Mouse (Mus musculus) large intestine, adult 2 months (tissue): Measurements from ENCODE around the gene Pola2. TPM values are rescaled to one million over a fixed set of nuclear protein-coding genes. Genes with fewer than 3 reads are reported as not detected.
A peak's percentile ranks its signal among the peaks of the same experiment; 100 is the strongest.

Experiments
- DNase-seq: peaks from one replicate; pipeline ENCODE4 v3.0.0-alpha.2; 2012; ENCODE audit warnings: low read depth, low spot score
- WGBS: fragments of 180-500 bp; shearing (Covaris S2); methylation state at CpG from one replicate; pipeline ENCODE4 v1.1.7; 2018; 5-methylcytosine and 5-hydroxymethylcytosine counted together
- polyA plus RNA-seq: library from polyadenylated mRNA; depleted of rRNA; stranded (reverse); fragments of >200 nt; gene quantifications from 2 replicates; pipeline ENCODE4 v1.2.3, GENCODE M21; 2012

Pola2 gene
- polyA plus RNA-seq, 1 experiment, result 44.6 TPM

DNA sequence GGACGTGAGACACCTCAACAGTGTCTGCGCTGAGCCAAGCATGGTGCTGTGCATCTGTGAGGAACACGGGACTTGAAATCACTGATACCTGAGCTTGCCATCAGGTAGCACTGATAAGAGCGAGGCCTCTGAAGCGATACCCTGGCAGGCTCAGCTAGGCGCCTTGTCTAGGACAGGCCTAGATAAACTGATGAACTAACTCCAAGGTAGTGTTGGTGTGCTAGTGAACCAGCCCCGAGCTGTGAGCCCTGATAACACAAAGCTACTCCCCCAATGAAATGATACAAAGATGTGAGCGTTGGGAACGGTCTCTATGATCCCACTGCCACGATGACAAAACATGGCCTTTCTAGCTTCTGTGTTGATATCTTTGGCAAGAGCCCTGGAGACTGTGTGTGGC, 3.7 kb upstream of the Pola2 start:
- DNase-seq, result no peak
- 93% methylated on average over 10 of the region's 10 CpGs for WGBS

DNA sequence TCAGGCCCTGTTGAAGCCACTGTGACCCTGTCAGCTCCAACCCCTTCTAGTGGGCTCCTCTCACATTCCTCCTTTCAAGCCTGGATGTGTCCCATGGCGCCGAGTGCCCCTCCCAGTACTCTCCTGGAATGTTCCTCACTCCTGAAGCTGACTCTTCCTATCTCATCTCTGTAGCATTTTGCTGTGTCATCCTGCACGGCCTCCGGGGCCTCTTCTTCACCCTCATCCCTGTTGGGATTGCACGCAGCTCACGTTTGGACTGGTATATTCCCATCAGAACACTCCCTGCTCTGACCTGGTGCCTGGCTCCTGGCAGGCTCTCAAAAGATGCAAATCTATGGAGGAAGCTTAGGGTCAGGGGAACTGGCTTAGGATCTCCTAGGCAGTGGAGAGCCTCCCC, 2.8 kb upstream of the Pola2 start:
- DNase-seq, result no peak
- 76% methylated on average over 6 of the region's 6 CpGs for WGBS

DNA sequence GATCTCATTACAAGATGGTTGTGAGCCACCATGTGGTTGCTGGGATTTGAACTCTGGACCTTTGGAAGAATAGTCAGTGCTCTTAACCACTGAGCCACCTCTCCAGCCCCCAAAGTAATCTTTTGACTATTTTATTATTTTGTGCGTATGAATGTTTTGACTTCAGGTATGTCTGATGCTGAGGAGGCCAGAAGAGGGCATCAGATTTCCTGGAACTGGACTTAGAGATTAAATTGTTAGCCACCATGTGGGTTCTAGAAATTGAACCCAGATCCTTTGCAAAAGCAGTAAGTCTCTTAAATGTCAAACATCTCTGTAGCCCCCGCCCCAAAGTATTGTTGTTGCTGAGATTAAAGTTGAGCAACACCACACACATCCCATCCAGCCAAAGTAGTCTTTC, 1.9 kb upstream of the Pola2 start:
- 88% methylated on average over 2 of the region's 2 CpGs for WGBS
- no peak for DNase-seq

DNA sequence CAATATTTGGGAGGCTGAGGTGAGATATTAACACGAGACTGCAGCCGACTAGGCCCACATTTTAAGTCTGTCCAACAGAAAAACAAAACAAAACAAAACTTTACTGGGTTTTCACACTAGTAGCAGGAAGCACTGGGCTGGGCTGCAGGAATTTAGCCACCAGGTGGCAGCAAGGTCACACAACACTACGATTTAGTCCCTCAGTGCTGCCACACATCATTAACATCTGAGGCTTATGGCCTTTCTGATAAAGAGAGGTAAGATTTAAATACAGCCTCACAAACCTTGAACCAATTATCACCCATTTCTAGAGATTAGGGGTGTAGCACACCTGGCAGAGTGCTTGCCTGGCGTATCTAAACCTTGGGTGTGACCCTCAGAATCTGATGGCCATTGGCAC, 1.3 kb upstream of the Pola2 start:
- 11% methylated on average over 4 of the region's 4 CpGs for WGBS
- no peak for DNase-seq

DNA sequence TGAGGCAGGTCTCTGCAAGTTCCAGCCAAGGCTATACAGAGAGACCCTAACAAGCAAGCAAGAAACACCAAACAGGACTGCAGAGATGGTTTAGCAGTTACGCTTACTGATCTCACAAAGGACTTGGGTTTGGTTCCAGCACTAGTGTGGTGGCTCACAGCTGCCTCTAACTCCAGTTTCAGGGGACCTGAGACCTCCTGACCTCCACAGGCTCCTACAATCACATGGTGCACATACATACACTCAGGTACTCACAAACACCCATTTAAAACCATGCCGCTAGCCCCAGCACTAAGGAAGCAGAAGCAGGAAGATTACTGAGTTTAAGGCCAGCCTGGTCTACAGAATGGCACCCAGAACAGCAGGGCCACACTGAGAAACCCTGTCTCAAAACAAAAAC, 802 bp upstream of the Pola2 start:
- no peak for DNase-seq
- 94% methylated on average over 2 of the region's 2 CpGs for WGBS

DNA sequence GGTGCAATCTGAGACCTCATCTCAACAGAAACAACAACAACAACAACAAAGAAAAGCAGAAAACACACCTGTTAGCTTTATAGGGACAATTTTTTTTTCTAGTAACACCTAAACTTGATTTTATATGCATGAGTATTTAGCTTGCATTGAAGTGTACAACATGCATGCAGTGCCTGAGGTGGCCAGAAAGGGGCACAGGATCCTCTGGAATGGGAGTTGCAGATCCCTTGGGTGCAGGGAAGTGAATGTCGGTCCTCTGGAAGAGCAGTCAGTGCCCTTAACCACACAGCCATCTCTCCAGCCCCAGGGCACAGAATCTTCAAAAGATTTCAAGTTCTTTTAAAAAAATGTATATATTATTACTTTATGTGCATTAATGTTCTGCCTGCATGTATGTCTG, 1.4 kb downstream of the Pola2 start:
- no peak for DNase-seq
- WGBS, result 15% methylated on average over 1 of the region's 1 CpGs

DNA sequence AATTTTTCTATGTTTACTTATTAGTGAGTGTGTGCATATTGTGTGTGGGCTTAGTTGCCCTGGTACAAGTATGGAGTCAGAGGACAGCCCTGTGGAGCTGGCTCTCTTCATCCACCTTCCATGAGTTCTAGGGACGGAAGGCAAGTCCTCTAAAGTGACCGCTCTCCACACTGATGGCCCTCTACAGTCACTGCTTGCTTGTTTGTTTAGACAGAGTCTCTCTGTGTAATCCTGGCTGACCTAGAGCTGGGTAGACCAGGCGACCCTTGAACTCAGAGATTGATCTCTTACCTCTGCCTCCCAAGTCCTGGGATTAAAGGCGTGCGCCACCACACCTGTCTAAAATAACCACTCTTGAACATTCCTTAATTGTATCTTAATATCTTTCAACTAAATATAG, 6.6 kb downstream of the Pola2 start:
- DNase-seq, result no peak
- WGBS, result 84% methylated on average over 5 of the region's 5 CpGs

DNA sequence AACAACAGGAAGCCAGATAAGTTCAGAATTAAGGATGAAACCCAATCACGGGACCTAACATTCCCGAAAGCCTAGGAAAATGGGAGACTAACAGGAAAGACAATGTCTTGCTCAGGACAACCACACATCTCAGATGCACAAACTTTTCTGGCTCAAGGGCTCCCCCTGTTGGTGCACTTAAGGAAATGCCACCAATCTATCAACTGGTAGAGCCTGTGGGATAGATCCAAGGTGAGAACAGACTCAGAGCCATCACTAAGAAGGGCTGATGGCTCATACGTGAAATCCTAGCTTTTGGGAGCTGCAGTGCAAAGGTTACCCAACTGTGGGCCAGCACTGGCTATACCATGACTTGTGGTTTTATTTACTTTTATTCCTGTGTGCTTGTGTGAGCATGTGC, 7.3 kb downstream of the Pola2 start:
- WGBS, result 0% methylated on average over 3 of the region's 3 CpGs
- DNase-seq, result peak; percentile 86

DNA sequence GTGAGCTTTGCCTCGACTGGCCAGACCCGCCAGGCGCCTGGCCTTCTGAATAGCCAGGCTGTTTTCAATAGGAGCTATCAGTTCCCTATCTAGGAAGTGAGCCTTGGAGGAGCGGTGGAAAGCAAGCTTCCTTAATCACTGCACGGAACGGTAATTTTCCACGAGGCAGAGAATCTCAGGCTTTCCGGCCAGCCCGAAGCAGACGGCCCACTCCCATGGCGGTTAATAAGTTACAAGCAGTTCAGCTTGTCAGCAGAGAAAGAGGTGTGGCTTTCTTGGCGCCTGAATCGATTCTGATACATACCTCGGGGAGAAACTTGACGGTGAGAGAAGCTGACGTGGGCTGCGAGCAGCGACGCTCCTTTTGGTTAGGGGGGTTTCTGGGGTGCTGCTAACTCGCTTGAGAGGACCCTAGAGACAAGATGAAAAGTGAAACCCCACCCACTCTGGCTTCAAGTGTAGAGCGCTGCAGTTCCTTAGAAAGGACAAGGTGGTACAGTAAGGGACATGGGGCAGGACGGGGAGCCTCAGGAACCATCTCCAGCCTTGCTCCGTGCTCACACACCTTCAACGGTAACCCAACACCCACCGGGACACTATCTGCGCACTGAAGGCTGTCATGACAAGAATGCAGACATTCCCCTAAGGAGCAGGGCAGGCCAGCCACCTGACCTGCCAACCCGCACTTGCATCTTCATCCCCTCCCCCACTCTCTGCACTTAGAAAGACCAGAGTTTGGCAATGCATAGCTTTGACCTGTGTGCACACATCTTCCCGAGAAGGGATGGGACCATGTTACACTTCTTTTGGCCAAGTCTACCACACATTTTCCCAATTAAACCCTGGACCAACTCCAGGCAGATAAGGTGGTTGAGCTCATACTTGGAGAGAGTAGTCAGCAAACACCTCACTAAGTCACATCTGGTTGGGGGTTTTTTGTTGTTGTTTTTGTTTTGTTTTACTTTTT, 8.0 kb downstream of the Pola2 start:
- peak; percentile 92 for DNase-seq
- WGBS, result 31% methylated on average over 28 of the region's 28 CpGs

DNA sequence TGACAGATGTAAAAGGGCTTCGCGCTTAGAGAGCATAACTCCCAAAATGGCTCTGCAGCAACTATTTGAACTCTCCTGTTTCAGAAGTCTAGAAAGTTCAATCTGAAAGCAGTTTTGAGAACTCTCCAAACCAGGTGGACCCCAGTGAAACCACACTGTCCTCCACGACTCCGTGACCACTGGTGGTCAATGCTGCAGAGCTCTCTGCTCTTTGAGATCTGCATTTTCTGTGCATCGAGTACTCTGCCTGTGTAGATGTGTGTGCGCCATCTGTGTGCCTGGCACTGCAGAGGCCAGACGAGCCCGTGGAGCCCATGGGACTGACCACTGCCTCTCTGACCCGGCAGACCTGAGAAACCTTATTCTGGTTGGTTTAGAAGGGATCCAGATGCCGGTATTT, 9.1 kb downstream of the Pola2 start:
- DNase-seq, result no peak
- 70% methylated on average over 10 of the region's 10 CpGs for WGBS

DNA sequence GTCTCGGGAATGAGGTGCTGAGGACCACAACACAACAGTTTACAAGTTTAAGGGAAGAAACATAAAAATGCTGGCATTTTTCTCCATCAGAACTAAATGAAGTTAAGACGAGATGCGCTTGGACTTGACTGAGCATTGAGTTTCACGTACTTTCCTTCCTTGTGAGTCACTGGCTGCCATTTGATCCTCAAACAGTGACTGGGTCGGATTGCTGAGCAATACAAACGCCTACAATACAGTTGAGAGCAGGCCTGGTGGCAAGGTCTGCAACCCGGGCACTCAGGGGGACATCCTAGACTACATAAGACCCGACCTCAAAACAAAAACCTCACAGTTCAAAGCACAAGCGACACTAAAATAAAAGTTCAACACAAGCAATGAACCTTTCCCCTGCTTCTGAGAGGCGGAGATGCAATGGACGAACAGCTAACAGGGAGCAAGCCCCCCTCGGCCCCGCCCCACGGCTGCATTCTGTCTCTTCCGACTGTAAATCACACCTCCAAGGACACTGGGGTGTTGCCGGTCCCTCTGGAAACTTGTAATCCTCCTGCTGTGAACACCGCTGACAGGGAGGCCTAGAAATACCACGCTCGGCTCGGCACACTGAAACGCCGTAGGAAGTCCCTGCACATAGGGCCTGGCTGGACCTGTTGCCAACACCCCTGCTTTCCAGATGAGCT, 9.8 kb downstream of the Pola2 start:
- no peak for DNase-seq
- 49% methylated on average over 22 of the region's 22 CpGs for WGBS

DNA sequence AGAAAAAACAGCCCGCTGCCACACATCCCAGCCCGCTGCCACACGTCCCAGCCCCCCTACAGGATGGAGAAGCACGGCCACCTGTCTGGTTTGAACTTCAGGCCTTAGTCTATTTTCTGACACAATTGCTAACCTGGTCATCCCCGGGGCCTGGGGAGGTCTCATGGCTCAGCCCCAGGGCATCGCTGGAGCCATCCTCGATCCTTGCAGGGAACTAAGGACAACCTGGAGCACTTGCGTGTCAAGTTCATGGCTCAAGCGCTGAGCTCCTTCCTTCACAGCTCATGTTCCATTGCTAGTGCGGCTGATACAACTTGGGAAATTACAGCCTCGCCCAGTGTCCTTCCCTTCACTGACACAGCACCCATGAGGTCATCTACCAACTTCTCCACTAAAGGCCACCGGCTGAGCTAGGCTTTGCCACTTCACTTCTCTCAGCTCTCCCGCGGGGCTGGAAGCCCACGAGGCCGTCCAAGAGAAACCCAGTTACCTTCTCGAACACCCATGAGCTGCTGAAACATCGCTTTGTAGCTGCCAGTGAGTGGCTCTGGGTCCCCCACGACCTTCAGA, 10.7 kb downstream of the Pola2 start:
- no peak for DNase-seq
- WGBS, result 89% methylated on average over 19 of the region's 19 CpGs

DNA sequence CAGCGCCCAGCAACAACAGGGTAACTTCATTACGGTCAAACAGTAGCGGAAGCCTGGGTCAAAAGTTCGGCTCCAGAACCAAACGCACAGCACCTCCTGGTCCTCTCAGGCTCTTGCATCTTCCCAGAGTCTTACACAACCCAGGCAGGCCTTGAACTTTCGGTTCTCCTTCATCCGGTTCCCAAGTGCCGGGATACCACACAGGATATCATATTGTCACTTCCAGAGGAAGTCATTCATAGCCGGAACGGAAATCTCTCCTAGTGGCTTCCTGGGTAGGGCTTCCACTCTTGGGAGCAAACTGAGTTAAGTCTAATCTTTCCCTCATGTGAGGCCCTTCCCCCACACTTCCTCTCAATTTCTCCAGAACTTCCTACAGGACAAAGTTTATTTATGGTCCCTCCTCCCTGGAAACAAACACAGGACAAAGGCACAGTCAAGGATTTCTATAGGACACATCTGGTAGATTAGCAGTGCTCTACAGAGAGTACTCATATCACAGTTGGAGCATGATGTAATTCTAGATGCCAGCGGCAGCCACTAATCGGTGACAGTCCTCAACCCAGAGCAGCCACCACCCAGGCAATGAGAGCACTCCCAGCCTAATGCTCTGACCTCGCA, 11.8 kb downstream of the Pola2 start:
- 64% methylated on average over 13 of the region's 13 CpGs for WGBS
- no peak for DNase-seq

DNA sequence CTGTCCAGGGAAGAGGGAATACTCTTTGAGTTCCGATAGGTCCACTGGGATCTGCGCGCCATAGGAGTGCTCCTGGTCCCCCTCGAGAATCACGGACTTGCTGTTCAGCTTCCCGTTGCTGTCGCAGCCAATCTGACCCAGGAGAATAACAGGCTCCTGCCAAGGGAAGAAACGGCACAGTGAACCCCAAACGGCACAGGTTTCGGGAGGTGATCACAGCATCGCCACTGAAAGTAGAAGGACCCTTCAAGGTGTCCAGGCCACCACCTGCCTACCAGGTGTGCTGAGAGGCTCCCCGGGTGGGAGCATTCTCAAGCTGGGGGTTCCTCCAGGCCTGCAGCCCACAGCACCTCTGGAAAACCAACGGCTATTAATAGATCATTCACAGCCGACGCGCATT, 12.4 kb downstream of the Pola2 start:
- DNase-seq, result no peak
- WGBS, result 85% methylated on average over 16 of the region's 16 CpGs

DNA sequence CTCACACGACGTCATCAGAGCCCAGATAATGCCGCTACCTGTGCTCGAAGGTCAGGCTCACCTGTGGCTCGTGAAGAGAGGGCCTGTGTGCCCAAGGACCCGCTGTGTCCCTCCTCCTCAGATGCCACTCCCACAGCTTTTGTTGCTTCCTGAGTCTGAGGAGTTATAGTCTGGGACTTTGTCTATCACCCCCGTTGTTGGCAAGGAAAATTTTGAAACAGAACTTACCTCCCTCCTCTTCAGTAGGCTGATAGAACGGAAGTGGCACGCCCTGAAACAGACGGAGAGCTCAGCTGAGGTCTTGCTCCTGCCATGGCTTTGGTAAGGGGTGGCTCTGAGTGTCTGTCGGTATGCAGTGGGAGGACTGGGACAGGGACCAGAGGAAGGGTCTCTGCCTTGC, 13.8 kb downstream of the Pola2 start:
- WGBS, result 84% methylated on average over 11 of the region's 11 CpGs
- DNase-seq, result no peak

DNA sequence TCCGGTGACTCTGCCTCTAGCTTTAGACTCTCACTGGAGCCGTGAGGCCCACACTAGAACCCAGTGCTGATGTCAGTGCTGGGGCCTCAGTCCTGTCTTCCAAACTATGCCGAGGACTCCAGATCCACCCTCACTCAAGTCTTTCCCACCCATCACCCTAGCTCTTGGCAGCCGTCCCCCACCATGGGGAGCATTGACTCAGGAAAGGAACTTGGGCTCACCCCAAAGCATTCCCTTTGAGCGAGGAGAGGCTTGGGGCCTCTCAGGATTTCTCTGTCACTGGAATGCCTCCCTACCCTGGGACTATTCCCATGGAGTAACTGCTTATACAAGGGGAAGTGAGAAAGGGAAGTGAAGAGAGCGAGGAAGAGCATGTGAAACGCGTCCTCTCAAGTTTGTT, 18.1 kb downstream of the Pola2 start:
- no peak for DNase-seq
- 66% methylated on average over 8 of the region's 8 CpGs for WGBS

DNA sequence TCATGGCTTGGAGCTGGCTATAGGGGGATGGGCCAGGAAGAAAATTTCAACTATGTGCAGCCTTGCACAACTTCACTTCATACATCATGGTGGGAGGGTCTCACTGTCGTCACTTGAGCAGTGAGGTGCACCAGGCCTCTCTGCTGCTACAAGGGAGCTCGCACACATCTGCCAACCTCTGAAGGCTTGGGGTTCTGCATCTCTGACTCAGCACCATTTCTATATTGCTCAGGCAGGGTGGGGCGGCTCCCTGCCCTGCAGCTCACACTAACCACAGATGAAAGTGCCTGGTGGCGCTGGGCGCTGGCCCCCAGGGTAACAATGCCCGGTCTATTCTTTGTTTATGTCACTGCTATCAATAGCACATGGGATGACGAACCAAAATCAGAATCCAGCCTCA, 19.0 kb downstream of the Pola2 start:
- DNase-seq, result no peak
- 55% methylated on average over 7 of the region's 7 CpGs for WGBS

DNA sequence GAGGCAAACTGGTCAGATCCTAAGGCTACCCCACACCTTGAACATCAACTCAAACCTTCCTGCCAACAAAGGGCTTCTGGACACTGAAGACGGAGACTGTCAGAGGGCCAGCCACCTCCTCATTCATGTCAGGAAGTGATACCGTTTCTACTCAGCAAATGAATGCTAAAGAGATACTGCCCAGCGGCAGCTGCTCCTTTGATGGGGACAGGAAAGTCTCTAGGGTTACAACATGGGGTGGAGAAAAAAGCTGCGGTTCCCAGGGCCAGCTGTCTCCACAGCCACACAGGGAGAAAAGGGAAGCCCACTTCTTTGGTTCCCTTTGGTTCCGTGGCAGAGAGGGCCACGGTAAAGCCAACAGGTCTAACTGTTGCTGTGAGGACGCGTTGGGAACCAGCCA, 19.9 kb downstream of the Pola2 start:
- 81% methylated on average over 8 of the region's 8 CpGs for WGBS

DNA sequence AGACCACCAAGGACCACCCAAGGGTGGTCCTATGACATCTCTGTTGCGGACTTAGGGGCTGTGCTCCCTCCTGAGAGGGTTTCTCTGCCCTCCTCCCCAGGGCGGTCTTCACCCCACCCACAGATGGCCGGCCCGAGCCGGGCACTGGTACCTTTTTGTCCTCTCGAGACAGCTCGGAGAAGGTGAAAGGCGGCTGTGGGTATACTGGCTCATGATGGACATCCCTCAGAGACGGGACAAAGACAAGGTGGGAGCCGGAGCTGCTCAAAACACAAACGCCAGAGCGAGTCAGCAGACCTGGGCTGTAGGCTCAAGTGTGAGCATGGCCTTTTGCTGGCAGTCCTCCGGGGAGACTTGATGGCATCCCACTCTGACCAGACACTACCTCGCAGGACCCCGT, 20.6 kb downstream of the Pola2 start:
- DNase-seq, result no peak
- 93% methylated on average over 15 of the region's 15 CpGs for WGBS

More for the DNA sequence above, 19.9 kb downstream of the Pola2 start:
- DNase-seq, result no peak

DNA sequence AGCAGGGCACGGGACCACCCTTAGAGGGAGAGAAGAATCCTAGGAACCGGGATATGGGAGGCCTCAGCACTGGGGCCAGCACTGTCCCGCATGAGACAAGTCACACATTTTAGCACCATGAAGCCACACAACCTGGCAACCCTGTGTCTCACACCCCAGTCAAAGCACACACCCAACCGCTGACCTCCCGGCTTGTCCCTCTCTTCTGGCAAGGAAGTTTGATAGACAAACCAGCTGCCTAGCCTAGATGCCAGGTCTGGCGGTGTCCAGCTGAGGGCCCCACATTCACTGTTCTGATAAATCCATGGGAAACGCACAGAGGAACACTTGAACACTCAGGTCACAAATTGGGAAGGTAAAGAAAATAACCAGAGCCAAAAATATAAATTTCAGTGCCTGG, 21.4 kb downstream of the Pola2 start:
- WGBS, result 83% methylated on average over 7 of the region's 7 CpGs
- DNase-seq, result no peak
